Mouse (Mus musculus): ENCODE measurements around the gene Itpr1. TPM values are rescaled to one million over a fixed set of nuclear protein-coding genes. Genes with fewer than 3 reads are reported as not detected.

Gene Itpr1
- total RNA-seq (2022): 10 to 100 TPM; 10.2 to 18.0 (median 13.8) TPM

GRCm38 (mm10) chr6:108212881-108213295 is at the start of gene Itpr1:
Itpr1 (plus strand) TSS chr6:108213096.
- DNase-seq (ENCODE audit: low spot score in 2 of 2): peak; percentile 95 to 97

DNA sequence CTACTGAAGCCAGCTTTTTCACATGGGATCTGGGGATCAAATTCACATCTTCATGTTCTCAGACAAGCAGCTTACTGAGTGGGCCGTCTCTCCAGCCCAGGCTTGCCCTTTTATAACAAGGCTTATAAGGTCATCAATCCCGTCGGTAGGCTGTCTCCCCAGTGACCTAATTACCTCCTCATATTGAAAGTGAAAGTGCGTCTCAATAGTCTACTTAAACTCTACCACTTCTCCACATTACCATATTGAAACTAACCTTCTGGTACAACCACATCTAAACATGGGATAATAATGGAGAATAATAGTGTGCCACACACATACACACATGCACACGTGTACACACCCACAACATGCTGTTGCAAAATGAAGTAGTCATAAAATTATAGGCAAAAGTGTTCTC is 48.0 kb upstream of the Itpr1 start:
- no peak for DNase-seq (ENCODE audit: low spot score in 2 of 2)

DNA sequence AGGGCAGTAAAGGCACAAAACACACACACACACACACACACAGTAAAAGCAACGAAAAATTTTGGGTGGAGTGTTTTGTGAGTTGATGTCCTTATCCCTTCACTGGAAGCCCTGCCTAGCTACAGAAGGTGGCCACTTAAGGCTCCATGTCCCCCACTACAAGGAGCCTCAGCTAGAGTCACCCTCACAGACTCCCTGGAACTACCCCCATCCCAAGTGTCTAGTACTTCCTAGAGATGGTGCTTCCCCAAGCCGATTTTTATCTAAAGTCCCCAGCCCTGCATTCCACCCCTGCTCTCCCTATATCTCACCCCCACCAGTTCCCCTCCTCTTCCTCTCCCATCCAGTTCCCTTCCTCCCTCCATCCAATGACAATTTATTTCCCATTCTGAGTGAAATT is 47.3 kb upstream of the Itpr1 start:
- no peak for DNase-seq (ENCODE audit: low spot score in 2 of 2)

DNA sequence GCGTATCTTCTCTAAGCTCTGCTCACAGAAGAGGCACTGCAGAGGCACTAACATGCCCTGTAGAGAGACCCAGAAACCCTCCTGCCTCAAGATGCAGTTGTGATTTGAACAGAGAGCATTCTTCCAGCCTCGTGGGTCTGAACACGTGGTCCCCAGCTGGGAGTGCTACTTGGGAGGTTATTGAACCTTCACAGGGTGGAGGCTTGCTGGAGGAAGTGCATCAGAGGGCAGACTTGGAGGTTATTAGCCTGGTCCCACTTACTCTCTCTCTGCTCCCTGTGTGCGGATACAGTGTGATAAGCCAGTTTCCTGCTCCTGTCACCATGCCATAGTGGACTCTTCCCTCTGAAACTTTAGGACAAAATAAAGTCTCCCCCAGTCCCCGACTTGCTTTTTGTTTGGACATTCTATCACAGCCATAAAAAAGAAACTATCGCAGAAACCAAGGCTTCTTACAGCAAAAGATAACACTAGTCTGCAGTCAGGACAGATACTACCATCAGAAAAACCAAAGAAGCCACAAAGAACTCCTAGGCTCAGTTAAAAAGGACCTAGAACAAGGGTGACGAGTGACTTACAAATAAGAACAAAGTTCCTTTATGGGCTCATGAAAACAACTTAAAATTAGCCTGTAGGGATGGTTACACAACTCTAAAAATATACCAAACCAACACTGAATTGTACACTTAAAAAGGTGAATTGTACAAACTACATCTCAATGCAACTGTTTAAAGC is 44.8 kb upstream of the Itpr1 start:
- DNase-seq (ENCODE audit: low spot score in 2 of 2): no peak

DNA sequence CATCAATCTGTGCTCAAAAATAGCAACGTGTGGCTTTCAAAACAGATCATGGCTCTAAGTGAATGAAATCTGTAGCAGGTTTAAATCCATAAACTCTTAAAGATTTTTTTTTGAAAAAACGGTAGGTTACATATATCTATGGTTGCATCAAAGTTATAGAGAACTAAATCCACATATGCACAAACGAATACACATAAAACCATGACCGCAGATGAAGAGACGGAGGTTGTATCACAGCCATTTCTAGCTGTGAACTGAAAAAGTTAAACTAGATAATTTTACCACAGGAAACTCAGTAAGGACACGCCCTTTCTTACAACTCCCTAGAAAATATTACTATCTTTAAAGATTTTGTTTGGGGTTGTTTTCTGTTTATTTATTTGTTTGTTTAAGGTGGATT is 44.2 kb upstream of the Itpr1 start:
- DNase-seq (ENCODE audit: low spot score in 2 of 2): no peak

DNA sequence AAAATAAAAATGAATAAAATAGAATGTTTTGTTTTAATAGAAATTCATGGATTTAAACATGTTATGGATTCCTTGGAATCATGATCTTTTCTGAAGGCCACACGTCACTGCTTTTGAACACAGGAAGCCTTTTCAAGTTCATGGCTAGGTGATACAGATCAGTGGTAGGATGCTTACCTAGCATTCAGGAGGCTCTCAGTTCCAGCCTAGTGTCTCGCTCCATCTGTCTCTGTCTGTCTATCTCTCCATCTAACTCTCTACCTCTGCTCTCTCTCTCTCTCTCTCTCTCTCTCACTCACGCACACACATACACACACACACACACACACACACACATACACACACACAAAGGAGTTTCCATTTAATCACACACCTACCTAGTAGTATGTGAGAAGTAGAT is 43.4 kb upstream of the Itpr1 start:
- no peak for DNase-seq (ENCODE audit: low spot score in 2 of 2)

- no peak for DNase-seq (ENCODE audit: low spot score in 2 of 2)
Observed at GRCm38 (mm10) chr6:108172219-108172618, 40.7 kb upstream of the Itpr1 start.

- DNase-seq (ENCODE audit: low spot score in 2 of 2): no peak
Observed at GRCm38 (mm10) chr6:108174181-108174580, 38.7 kb upstream of the Itpr1 start.

GRCm38 (mm10) chr6:108179087-108179486 is 33.8 kb upstream of the Itpr1 start:
- no peak for DNase-seq (ENCODE audit: low spot score in 2 of 2)

- peak; percentile 81 to 82 for DNase-seq (ENCODE audit: low spot score in 2 of 2)
Observed at GRCm38 (mm10) chr6:108184847-108185684, 27.8 kb upstream of the Itpr1 start, which contains the start of gene Sumf1. Sumf1 (minus strand) TSS chr6:108185582.

GRCm38 (mm10) chr6:108185685-108186009 is 27.2 kb upstream of the Itpr1 start:
- no peak for DNase-seq (ENCODE audit: low spot score in 2 of 2)

DNA sequence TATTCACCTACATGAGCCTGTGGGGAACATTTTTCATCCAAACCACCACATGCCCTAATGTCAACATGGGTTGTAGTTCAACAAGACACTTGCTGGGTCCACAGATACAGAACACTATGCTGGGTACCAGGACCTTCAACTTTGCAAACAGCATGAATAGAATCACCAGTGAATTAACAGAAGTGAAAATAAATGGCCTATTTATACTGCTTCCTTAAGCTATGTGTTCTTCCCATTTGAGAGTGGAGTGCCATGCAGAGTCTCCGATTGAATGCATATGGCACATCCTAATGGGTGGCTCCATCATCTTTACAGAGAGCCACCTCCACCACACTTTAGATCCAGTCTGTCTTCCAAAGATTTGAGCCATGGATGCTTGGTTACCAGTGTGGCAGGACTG is 22.2 kb upstream of the Itpr1 start:
- no peak for DNase-seq (ENCODE audit: low spot score in 2 of 2)

DNA sequence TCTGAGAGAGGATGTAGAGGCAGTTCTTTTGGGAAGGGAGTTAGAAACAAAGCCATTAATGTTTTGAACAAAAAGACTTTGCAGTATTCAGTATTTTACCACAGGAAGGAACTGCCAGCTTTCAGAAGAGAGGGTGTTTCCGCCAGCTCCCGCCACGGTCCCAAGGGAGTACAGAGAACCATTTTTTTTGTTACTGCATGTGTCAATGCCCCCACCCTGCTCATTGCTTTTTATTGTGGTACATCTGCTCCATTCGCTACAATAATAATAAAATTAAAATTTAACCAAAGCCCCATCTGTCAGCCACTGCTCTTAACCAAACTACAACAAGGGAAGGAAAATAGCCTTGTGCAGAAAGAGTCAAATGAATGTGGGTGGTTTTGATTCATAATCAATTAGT is 20.3 kb upstream of the Itpr1 start:
- DNase-seq (ENCODE audit: low spot score in 2 of 2): no peak

DNA sequence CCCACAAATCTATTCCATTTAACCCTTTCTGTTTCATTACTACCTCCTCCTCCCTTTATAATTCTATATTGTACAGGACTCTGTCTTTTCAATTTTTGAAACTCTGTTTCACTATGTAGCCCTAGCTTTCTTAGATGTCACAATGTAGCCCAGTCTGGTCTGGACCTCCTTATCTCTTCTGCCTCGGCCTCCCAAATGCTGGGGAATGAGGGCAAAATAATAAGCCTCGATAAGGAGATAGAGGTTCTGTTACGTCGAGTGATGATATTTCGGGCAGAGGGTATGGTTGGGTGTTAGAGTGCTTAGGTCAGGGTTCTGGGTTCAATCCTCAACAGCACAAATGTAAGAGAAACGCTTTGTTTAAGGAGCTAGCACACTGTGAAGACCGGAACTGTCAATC is 16.2 kb upstream of the Itpr1 start:
- DNase-seq (ENCODE audit: low spot score in 2 of 2): no peak

- DNase-seq (ENCODE audit: low spot score in 2 of 2): no peak
Observed at GRCm38 (mm10) chr6:108197117-108197516, 15.8 kb upstream of the Itpr1 start.

DNA sequence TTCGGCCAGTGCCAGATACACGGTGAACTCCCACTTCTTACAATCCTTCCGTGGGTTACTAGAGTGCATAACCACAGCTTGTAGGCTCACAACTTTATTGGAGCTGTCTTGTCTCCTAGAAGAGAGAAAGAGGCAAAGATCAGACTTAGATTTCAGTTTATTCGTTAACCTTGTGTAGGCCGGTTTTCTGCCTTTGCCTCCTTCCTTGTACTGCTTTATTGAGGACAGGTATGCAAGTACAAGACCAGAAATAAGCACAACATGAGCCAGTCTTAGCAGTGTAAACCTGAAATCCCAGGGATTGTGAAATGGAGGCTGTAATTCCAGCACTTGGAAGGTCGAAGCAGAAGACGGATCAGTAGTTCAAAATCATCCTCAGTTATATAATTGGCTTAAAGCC is 14.6 kb upstream of the Itpr1 start:
- no peak for DNase-seq (ENCODE audit: low spot score in 2 of 2)

DNA sequence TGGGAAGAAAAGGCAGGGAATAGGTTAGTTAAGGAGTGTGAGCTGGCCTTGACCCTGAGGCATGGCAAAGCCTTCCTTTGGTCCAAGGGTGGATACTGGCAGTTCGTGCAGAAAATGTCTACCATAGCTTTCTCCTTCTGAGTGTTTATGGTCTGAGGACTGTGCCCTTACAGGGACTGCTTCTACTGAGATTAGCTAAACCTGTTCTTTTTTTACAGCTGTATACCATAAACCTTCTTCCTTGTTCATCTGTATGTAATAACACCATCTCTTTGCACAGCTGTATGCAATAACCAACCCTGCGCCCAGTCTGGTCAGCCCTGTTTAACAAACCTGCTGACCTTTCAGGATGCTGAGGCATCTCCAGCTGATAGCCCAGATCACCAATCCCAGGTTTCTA is 8.6 kb upstream of the Itpr1 start:
- DNase-seq (ENCODE audit: low spot score in 2 of 2): no peak

DNA sequence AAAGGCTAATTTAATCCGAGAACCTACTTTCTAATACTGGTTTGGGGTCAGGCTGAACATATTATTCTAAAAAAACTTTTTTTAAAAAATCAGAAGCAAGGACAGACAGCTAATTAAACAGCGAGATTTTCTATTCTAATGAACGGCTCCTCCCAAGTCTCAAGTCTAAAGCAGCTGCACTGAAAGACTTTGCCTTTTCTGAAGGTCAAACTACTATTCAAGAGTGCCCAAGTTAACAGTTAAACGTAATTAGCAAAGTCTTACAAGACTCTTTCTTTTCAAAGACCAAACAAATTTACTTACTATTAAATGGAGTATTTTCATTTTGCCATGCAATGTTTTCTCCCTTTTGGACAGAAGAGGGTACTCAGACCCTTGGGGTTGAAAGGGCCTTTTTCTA is 6.8 kb upstream of the Itpr1 start:
- DNase-seq (ENCODE audit: low spot score in 2 of 2): no peak

DNA sequence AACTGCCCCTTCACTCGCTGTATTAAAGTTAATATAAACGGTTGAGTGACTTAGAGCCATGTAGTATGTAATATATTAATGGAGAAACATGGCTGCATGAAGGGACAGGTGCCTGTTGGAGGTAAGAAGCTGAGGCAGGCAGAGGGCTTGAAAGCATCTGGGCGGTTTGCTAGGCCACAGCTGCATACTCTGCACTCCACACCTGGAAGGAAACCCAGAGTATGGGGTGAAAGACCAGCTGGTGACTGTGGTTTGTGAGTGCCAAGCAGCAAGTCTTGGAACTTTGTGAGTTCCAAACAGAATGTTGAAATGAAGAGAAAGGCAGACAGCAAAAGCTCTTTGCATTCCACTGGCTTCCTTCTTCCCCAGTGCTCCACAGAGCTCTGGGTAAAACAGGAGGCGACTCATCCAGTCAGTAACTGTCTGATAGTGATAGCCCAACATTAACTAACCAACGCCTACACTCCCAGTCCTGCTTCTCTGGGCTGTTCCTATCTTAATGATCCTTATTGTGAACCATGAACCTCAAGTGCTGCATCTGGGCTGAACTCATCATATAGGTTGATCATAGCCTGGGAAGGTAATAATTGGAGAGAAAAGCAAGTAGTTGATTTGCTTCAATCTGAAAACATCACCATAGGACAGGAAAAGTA is 5.9 kb upstream of the Itpr1 start:
- no peak for DNase-seq (ENCODE audit: low spot score in 2 of 2)

GRCm38 (mm10) chr6:108211896-108212880 is 708 bp upstream of the Itpr1 start:
- no peak for DNase-seq (ENCODE audit: low spot score in 2 of 2)

Measured in gastrocnemius, adult 8-10 months (tissue).